Mouse (Mus musculus) lung, postnatal 0 days (tissue): Measurements from ENCODE around the gene Fermt2.

Experiments
- CTCF ChIP-seq: IDR thresholded peaks from 2 replicates; pipeline ENCODE4 v1.5.1; 2016; ENCODE audit warnings: antibody characterized with exemption, mild to moderate bottlenecking
- EP300 ChIP-seq: IDR thresholded peaks from 2 replicates; pipeline ENCODE4 v1.6.1; 2016; ENCODE audit warnings: antibody characterized with exemption, mild to moderate bottlenecking, control low read depth

GRCm38 (mm10) chr14:45551121-45551768, 21.3 kb upstream of the Fermt2 start:
- TF ChIP-seq EP300 = no peak
- TF ChIP-seq CTCF = peak; percentile 70
